Mouse (Mus musculus): Measurements from ENCODE around the gene Slc25a33. TPM values are rescaled to one million over a fixed set of nuclear protein-coding genes. Genes with fewer than 3 reads are reported as not detected.
A peak's percentile ranks its signal among the peaks of the same experiment; 100 is the strongest.

Slc25a33 gene
- polyA plus RNA-seq, 1 experiment, result 34.3 TPM

GRCm38 (mm10) chr4:149732313-149732712 lies 41.8 kb downstream of the Slc25a33 start:
- Histone ChIP-seq H3K4me3 (no peak overlapping the region), H3K79me2 (ENCODE audit: control insufficient read depth, insufficient read depth) (peaks cover 39% of the 10 kb centered on the region), H3K4me2 (ENCODE audit: low read depth) (no peak overlapping the region), H3ac (ENCODE audit: control insufficient read depth, insufficient read length) (no peak overlapping the region), H3K36me3 (ENCODE audit: control insufficient read depth, insufficient read depth) (no peaks in the 10 kb centered on the region), H3K27me3 (ENCODE audit: control insufficient read depth, insufficient read depth, insufficient read length) (no peaks in the 10 kb centered on the region)
- TF ChIP-seq MYOD1 (IDR thresholded peaks at IDR 0.05; ENCODE audit: control insufficient read depth in 1 of 3, insufficient read length in 2 of 3, low read depth in 2 of 3) (peak; percentile 66 to 93 (median 86)), POLR2AphosphoS2 (IDR thresholded peaks at IDR 0.05; ENCODE audit: insufficient read length, low read depth) (no peak), TCF3 (IDR thresholded peaks at IDR 0.05; ENCODE audit: insufficient read length, low read depth) (peak; percentile 87), MAX (IDR thresholded peaks at IDR 0.05; ENCODE audit: low read depth) (no peak), E2F4 (IDR thresholded peaks at IDR 0.05; ENCODE audit: insufficient read depth) (no peak), TCF12 (IDR thresholded peaks at IDR 0.05; ENCODE audit: insufficient read depth, poor library complexity, severe bottlenecking) (peak; percentile 96), SRF (IDR thresholded peaks at IDR 0.05; ENCODE audit: control insufficient read depth, insufficient read length, low read depth) (no peak), CEBPB (IDR thresholded peaks at IDR 0.05; ENCODE audit: insufficient read depth, poor library complexity, severe bottlenecking) (no peak), MYOG (IDR thresholded peaks at IDR 0.05; ENCODE audit: control insufficient read depth in 1 of 3, insufficient read depth in 1 of 3, insufficient read length in 2 of 3, low read depth in 2 of 3) (peak; percentile 68 to 94 (median 92)), REST (IDR thresholded peaks at IDR 0.05; ENCODE audit: insufficient read depth, insufficient read length) (no peak), POLR2A (IDR thresholded peaks at IDR 0.05; ENCODE audit: insufficient read length, low read depth) (no peak), USF1 (IDR thresholded peaks at IDR 0.05; ENCODE audit: low read depth) (no peak)

- Histone ChIP-seq H3ac (ENCODE audit: control insufficient read depth, insufficient read length) (no peak overlapping the region), H3K27me3 (ENCODE audit: control insufficient read depth, insufficient read depth, insufficient read length) (no peaks in the 10 kb centered on the region), H3K79me2 (ENCODE audit: control insufficient read depth, insufficient read depth) (peaks cover 24% of the 10 kb centered on the region), H3K36me3 (ENCODE audit: control insufficient read depth, insufficient read depth) (no peaks in the 10 kb centered on the region), H3K4me3 (no peak overlapping the region), H3K4me2 (ENCODE audit: low read depth) (no peak overlapping the region)
- TF ChIP-seq TCF3 (IDR thresholded peaks at IDR 0.05; ENCODE audit: insufficient read length, low read depth), result peak; percentile 38
- peak in 2 of 3 experiments; percentile 55 to 87 for TF ChIP-seq MYOG (IDR thresholded peaks at IDR 0.05; ENCODE audit: control insufficient read depth in 1 of 3, insufficient read depth in 1 of 3, insufficient read length in 2 of 3, low read depth in 2 of 3)
- TF ChIP-seq SRF (IDR thresholded peaks at IDR 0.05; ENCODE audit: control insufficient read depth, insufficient read length, low read depth), result no peak
- peak in 2 of 3 experiments; percentile 28 to 55 for TF ChIP-seq MYOD1 (IDR thresholded peaks at IDR 0.05; ENCODE audit: control insufficient read depth in 1 of 3, insufficient read length in 2 of 3, low read depth in 2 of 3)
These were observed 43.2 kb downstream of the Slc25a33 start for GRCm38 (mm10) chr4:149730827-149731226.

DNA sequence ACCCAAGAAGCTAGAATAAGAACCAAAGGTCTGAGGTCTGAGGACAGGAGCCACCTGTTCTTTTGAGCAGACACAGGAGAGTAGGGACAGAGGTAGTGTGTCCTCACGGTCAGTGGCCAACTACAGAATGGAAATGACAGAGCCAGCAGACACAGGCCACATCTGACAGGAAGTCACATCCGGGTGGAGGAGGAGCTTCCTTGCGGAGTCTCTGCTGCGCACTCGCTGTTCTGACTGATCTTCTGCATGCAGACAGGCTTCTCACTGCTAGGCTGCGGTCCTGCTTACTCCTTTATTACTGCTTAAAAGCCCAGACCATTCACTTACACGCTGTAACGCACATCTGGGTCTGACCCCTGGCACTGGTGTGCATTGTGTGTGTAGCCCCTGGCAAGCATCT lies 45.3 kb downstream of the Slc25a33 start:
- no peak overlapping the region for H3K4me2 ChIP-seq (ENCODE audit: low read depth)
- no peaks in the 10 kb centered on the region for H3K36me3 ChIP-seq (ENCODE audit: control insufficient read depth, insufficient read depth)
- TF ChIP-seq MAX (IDR thresholded peaks at IDR 0.05; ENCODE audit: low read depth) (no peak), TCF3 (IDR thresholded peaks at IDR 0.05; ENCODE audit: insufficient read length, low read depth) (no peak), TCF12 (IDR thresholded peaks at IDR 0.05; ENCODE audit: insufficient read depth, poor library complexity, severe bottlenecking) (no peak)
- H3K4me3 ChIP-seq, result no peak overlapping the region
- peaks cover 6% of the 10 kb centered on the region for H3K79me2 ChIP-seq (ENCODE audit: control insufficient read depth, insufficient read depth)
- no peak overlapping the region for H3ac ChIP-seq (ENCODE audit: control insufficient read depth, insufficient read length)
- no peaks in the 10 kb centered on the region for H3K27me3 ChIP-seq (ENCODE audit: control insufficient read depth, insufficient read depth, insufficient read length)

GRCm38 (mm10) chr4:149727636-149728035 lies 46.4 kb downstream of the Slc25a33 start:
- H3K27me3 ChIP-seq (ENCODE audit: control insufficient read depth, insufficient read depth, insufficient read length), result no peaks in the 10 kb centered on the region
- H3K4me2 ChIP-seq (ENCODE audit: low read depth), result no peak overlapping the region
- H3K36me3 ChIP-seq (ENCODE audit: control insufficient read depth, insufficient read depth), result no peaks in the 10 kb centered on the region
- H3ac ChIP-seq (ENCODE audit: control insufficient read depth, insufficient read length), result no peak overlapping the region
- no peak for TF ChIP-seq E2F4 (IDR thresholded peaks at IDR 0.05; ENCODE audit: insufficient read depth)
- no peak for TF ChIP-seq REST (IDR thresholded peaks at IDR 0.05; ENCODE audit: insufficient read depth, insufficient read length)
- TF ChIP-seq USF1 (IDR thresholded peaks at IDR 0.05; ENCODE audit: low read depth), result no peak
- no peak for TF ChIP-seq TCF12 (IDR thresholded peaks at IDR 0.05; ENCODE audit: insufficient read depth, poor library complexity, severe bottlenecking)
- no peak for TF ChIP-seq MYOD1 (IDR thresholded peaks at IDR 0.05; ENCODE audit: control insufficient read depth in 1 of 3, insufficient read length in 2 of 3, low read depth in 2 of 3)
- TF ChIP-seq TCF3 (IDR thresholded peaks at IDR 0.05; ENCODE audit: insufficient read length, low read depth), result no peak
- no peak for TF ChIP-seq POLR2A (IDR thresholded peaks at IDR 0.05; ENCODE audit: insufficient read length, low read depth)
- no peak for TF ChIP-seq CEBPB (IDR thresholded peaks at IDR 0.05; ENCODE audit: insufficient read depth, poor library complexity, severe bottlenecking)
- no peak for TF ChIP-seq MYOG (IDR thresholded peaks at IDR 0.05; ENCODE audit: control insufficient read depth in 1 of 3, insufficient read depth in 1 of 3, insufficient read length in 2 of 3, low read depth in 2 of 3)
- TF ChIP-seq MAX (IDR thresholded peaks at IDR 0.05; ENCODE audit: low read depth), result no peak
- TF ChIP-seq POLR2AphosphoS2 (IDR thresholded peaks at IDR 0.05; ENCODE audit: insufficient read length, low read depth), result no peak
- TF ChIP-seq SRF (IDR thresholded peaks at IDR 0.05; ENCODE audit: control insufficient read depth, insufficient read length, low read depth), result no peak
- H3K4me3 ChIP-seq, result no peak overlapping the region
- no peaks in the 10 kb centered on the region for H3K79me2 ChIP-seq (ENCODE audit: control insufficient read depth, insufficient read depth)

DNA sequence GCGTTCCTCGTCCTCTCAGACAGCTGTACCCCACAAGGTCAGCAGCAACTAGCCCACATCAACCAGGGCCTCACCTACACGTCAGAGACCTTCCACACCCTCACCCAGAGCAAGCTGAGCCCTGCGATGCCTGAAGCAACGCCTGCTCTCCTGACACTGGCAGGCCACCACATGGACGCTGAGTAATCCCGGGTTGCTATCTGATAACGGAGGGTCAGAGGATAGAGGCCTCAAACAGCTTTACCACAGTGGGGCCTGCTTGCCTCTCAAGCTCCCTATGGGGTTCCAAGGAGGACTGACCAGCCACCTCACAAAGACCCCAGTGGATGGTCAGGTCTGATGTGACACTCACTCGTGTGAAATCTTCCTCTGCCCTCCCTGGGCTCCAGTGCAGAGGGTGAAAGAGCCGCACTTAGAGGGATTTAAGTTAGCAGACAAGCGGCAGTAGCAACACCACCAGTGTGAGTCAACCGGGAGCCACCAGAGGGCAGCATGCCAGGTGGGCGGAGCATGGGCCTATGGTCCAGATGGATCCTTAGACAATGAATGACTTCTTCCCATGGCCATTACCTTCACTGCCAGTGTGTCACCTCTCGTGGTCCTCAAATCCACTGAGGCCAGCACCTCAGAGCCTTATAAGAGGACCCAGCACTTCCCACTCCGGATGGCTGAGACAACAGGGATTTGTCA lies 48.3 kb downstream of the Slc25a33 start:
- no peaks in the 10 kb centered on the region for H3K79me2 ChIP-seq (ENCODE audit: control insufficient read depth, insufficient read depth)
- peak overlapping the region; percentile 27 for H3K4me2 ChIP-seq (ENCODE audit: low read depth)
- H3K36me3 ChIP-seq (ENCODE audit: control insufficient read depth, insufficient read depth), result no peaks in the 10 kb centered on the region
- H3K4me3 ChIP-seq, result no peak overlapping the region
- H3ac ChIP-seq (ENCODE audit: control insufficient read depth, insufficient read length), result no peak overlapping the region
- no peaks in the 10 kb centered on the region for H3K27me3 ChIP-seq (ENCODE audit: control insufficient read depth, insufficient read depth, insufficient read length)
- TF ChIP-seq TCF12 (IDR thresholded peaks at IDR 0.05; ENCODE audit: insufficient read depth, poor library complexity, severe bottlenecking) (no peak), MYOD1 (IDR thresholded peaks at IDR 0.05; ENCODE audit: control insufficient read depth in 1 of 3, insufficient read length in 2 of 3, low read depth in 2 of 3) (peak in 1 of 3 experiments; percentile 17)

Measured in myocyte (in vitro differentiated cells).